Mouse (Mus musculus) stomach, embryonic 15.5 days (tissue): ENCODE measurements around the gene Tnrc6c. TPM values are rescaled to one million over a fixed set of nuclear protein-coding genes. Genes with fewer than 3 reads are reported as not detected.

ENCODE experiments used
- ATAC-seq: fragments of 200-750 bp; cut with Nextera tagmentation; 2 replicates; pipeline ENCODE4 v1.8.0; 2017; ENCODE audit warnings: low read depth, moderate number of reproducible peaks, moderate TSS enrichment; ENCODE audit not compliant: insufficient read depth, low FRiP score
- H3K27ac ChIP-seq: fragments of 300-500 bp; sonication (generic); 2 replicates; pipeline ENCODE4 v1.5.1; 2015; ENCODE audit warnings: mild to moderate bottlenecking, inconsistent platforms
- H3K27me3 ChIP-seq: fragments of 300-500 bp; sonication (generic); replicated peaks from 2 replicates; pipeline ENCODE4 v1.6.1; 2015; ENCODE audit warnings: inconsistent platforms
- H3K36me3 ChIP-seq: fragments of 300-500 bp; sonication (generic); 2 replicates; pipeline ENCODE4 v1.6.1; 2015; ENCODE audit warnings: inconsistent platforms
- H3K4me1 ChIP-seq: fragments of 300-500 bp; sonication (generic); 2 replicates; pipeline ENCODE4 v1.6.1; 2015; ENCODE audit warnings: inconsistent platforms
- H3K4me2 ChIP-seq: fragments of 300-500 bp; sonication (generic); 2 replicates; pipeline ENCODE4 v1.6.1; 2015; ENCODE audit warnings: mild to moderate bottlenecking, inconsistent platforms
- H3K4me3 ChIP-seq: fragments of 300-500 bp; sonication (generic); replicated peaks from 2 replicates; pipeline ENCODE4 v1.5.1; 2015; ENCODE audit warnings: inconsistent platforms
- H3K9ac ChIP-seq: fragments of 300-500 bp; sonication (generic); 2 replicates; pipeline ENCODE4 v1.6.1; 2015; ENCODE audit warnings: inconsistent platforms
- H3K9me3 ChIP-seq: fragments of 300-500 bp; sonication (generic); 2 replicates; pipeline ENCODE4 v1.6.1; 2016; ENCODE audit warnings: inconsistent platforms
- WGBS: fragments of 180-500 bp; shearing (Covaris S2); methylation state at CpG from one replicate; pipeline ENCODE4 v1.1.7; 2015; 5-methylcytosine and 5-hydroxymethylcytosine counted together
- polyA plus RNA-seq: library from polyadenylated mRNA; unstranded; fragments of >200 nt; fragmentation: Nextera tagmentation; extraction: Ambion mirVana; gene quantifications from 2 replicates; pipeline ENCODE4 v1.2.1, GENCODE M21; 2015

Gene Tnrc6c
- polyA plus RNA-seq, 1 experiment from 2014 or later, result 12.2 TPM

- no peaks in the 10 kb centered on the region for H3K9me3 ChIP-seq
- peaks cover 51% of the 10 kb centered on the region for H3K36me3 ChIP-seq
- H3K4me2 ChIP-seq, result no peak overlapping the region
- H3K4me1 ChIP-seq, result 0 out of 2 replicates have a peak, but pooled peaks cover 3% of the 10 kb centered on the region
- H3K27ac ChIP-seq, result no peak overlapping the region
- 84% methylated on average over 12 of the region's 12 CpGs for WGBS
- no peaks in the 10 kb centered on the region for H3K27me3 ChIP-seq
- no peak for ATAC-seq
- H3K9ac ChIP-seq, result no peak overlapping the region
- H3K4me3 ChIP-seq, result no peak overlapping the region
These were observed 108.2 kb downstream of the Tnrc6c start for GRCm38 (mm10) chr11:117762246-117762645.

DNA sequence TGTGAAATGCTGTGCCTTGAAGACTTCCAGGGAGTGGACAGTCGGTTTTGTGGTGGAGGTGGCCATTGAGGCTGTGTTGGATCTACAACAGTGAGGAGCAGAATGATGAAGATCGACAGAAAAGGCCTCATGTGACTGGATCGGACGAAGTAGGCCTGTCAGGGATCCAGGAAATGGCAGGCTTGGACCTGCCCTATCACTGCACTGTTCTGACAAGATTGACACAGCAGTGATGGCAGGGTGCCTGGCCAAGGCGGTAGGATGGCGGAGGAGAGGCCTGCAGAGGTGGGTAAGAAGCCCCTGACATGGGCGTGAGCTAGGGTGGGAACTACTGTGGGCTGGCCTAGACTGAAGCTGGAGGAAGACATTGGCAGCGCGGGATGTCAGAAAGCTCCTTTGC, 110.2 kb downstream of the Tnrc6c start:
- H3K9me3 ChIP-seq, result no peaks in the 10 kb centered on the region
- WGBS, result 87% methylated on average over 9 of the region's 9 CpGs
- no peak overlapping the region for H3K4me3 ChIP-seq
- H3K27ac ChIP-seq, result no peak overlapping the region
- peaks cover 31% of the 10 kb centered on the region for H3K36me3 ChIP-seq
- H3K9ac ChIP-seq, result no peak overlapping the region
- no peaks in the 10 kb centered on the region for H3K27me3 ChIP-seq
- ATAC-seq, result no peak
- H3K4me1 ChIP-seq, result peaks cover 4% of the 10 kb centered on the region; the same call in 1 of the 2 replicates
- H3K4me2 ChIP-seq, result no peak overlapping the region

DNA sequence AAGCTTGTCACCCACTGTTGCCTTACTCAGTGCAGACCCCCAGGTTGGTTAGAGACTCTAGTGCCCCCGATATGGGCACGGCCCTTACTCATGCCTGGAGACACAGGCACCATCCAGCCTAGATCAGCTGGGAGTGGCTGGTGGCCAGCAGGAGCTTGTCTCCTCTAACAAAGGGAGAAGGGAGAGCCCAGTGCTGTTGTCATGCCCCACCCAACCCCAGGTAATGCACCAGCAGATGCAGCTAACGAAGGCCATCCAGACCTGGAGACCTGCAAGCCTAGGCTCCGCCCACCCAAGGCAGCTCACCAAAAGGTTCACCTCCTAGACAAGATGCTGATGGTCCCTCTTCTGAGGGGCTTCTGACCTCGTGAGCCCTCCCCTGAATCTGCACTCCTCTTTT, 111.3 kb downstream of the Tnrc6c start:
- Histone ChIP-seq H3K9ac (no peak overlapping the region), H3K36me3 (peaks cover 21% of the 10 kb centered on the region), H3K27ac (no peak overlapping the region), H3K4me3 (no peak overlapping the region), H3K9me3 (no peaks in the 10 kb centered on the region), H3K4me2 (no peak overlapping the region), H3K4me1 (peaks cover 8% of the 10 kb centered on the region), H3K27me3 (no peaks in the 10 kb centered on the region)
- WGBS, result 86% methylated on average over 5 of the region's 5 CpGs
- no peak for ATAC-seq

DNA sequence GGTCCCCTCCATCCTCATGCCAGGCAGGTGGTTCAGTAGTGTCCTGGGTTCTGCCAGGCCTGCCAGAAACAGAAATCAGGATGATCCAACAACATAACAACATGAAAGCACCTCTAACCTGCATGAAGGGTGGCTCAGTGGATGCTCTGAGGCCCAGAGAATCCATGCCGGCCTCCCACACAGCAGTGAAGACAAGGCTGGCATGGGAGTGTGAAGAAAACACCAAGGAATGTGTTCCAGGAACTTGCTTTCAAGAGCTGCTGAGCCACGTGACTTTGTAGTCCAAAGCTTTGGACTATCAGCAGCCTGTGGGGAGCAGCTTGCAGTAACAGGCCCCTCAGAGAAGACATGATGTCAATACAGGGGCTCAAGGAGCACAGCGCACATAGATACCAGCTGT, 112.2 kb downstream of the Tnrc6c start:
- no peak overlapping the region for H3K9ac ChIP-seq
- peaks cover 12% of the 10 kb centered on the region for H3K36me3 ChIP-seq
- H3K27ac ChIP-seq, result no peak overlapping the region
- ATAC-seq, result no peak
- 91% methylated on average over 3 of the region's 3 CpGs for WGBS
- H3K4me3 ChIP-seq, result no peak overlapping the region
- no peak overlapping the region for H3K4me2 ChIP-seq
- no peaks in the 10 kb centered on the region for H3K9me3 ChIP-seq
- no peaks in the 10 kb centered on the region for H3K27me3 ChIP-seq
- H3K4me1 ChIP-seq, result peaks cover 8% of the 10 kb centered on the region

- no peak overlapping the region for H3K4me3 ChIP-seq
- H3K4me1 ChIP-seq, result peaks cover 8% of the 10 kb centered on the region
- no peak overlapping the region for H3K4me2 ChIP-seq
- peaks cover 10% of the 10 kb centered on the region for H3K36me3 ChIP-seq
- H3K9ac ChIP-seq, result no peak overlapping the region
- no peaks in the 10 kb centered on the region for H3K9me3 ChIP-seq
- no peak overlapping the region for H3K27ac ChIP-seq
- no peaks in the 10 kb centered on the region for H3K27me3 ChIP-seq
- ATAC-seq, result no peak
- 72% methylated on average over 20 of the region's 20 CpGs for WGBS
These were observed 114.9 kb downstream of the Tnrc6c start for GRCm38 (mm10) chr11:117768725-117769682.

DNA sequence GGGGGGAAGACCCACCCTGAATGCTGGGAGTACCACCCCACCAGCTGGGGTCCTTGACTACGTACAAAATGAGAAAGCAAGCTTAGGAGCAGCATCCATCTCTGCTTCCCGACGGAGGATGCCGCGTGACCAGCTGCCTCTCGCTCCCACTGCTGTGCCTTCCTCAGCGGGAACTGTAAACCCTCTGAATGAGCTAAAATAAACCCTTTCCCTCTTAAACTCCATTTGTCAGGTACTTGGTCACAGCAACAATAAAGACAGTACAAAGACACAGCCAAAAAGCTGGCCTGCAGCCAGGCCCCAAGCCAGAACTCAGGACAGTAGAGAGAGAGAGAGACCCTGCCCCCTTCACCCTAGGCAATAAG, 115.6 kb downstream of the Tnrc6c start:
- 76% methylated on average over 7 of the region's 7 CpGs for WGBS
- H3K27ac ChIP-seq, result no peak overlapping the region
- peaks cover 7% of the 10 kb centered on the region for H3K36me3 ChIP-seq

GRCm38 (mm10) chr11:117770407-117770806, 116.3 kb downstream of the Tnrc6c start:
- Histone ChIP-seq H3K4me2 (no peak overlapping the region), H3K9me3 (no peaks in the 10 kb centered on the region), H3K27me3 (no peaks in the 10 kb centered on the region), H3K4me1 (peaks cover 8% of the 10 kb centered on the region), H3K4me3 (no peak overlapping the region), H3K9ac (no peak overlapping the region), H3K27ac (no peak overlapping the region), H3K36me3 (0 out of 2 replicates have a peak, but pooled peaks cover 4% of the 10 kb centered on the region)
- no peak; the same call in 1 of the 2 replicates for ATAC-seq
- 77% methylated on average over 10 of the region's 10 CpGs for WGBS

More for the DNA sequence above, 115.6 kb downstream of the Tnrc6c start:
- Histone ChIP-seq H3K9me3 (no peaks in the 10 kb centered on the region), H3K9ac (no peak overlapping the region), H3K27me3 (no peaks in the 10 kb centered on the region), H3K4me2 (no peak overlapping the region), H3K4me3 (no peak overlapping the region), H3K4me1 (peaks cover 8% of the 10 kb centered on the region)
- no peak for ATAC-seq

GRCm38 (mm10) chr11:117772352-117772751, 118.3 kb downstream of the Tnrc6c start:
- 0 out of 2 replicates have a peak, but pooled peaks cover 4% of the 10 kb centered on the region for H3K36me3 ChIP-seq
- H3K4me1 ChIP-seq, result peaks cover 5% of the 10 kb centered on the region
- 90% methylated on average over 7 of the region's 7 CpGs for WGBS

DNA sequence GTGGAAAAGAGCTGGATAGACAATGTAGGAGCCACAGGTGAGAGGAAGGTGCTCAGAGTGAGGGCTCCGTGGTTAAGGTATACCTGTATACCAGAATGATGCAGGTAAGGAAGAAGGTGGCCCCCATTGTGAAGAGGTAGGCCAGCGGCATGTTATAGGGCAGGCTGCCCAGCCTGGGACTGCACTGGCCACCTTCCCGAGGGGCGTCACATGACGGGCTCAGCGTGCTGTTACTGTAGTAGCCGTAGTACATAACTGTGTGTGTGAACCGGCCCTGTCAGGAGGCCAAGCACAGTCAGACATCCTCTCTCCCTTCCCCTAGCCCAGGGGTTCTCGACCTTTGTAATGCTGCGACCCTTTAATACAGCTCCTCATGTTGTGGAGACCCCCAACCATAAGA, 120.8 kb downstream of the Tnrc6c start:
- Histone ChIP-seq H3K27ac (no peak overlapping the region), H3K4me1 (peaks cover 14% of the 10 kb centered on the region), H3K4me3 (no peak overlapping the region), H3K9ac (no peak overlapping the region), H3K9me3 (no peaks in the 10 kb centered on the region), H3K36me3 (0 out of 2 replicates have a peak, but pooled peaks cover 4% of the 10 kb centered on the region), H3K27me3 (no peaks in the 10 kb centered on the region), H3K4me2 (no peak overlapping the region)
- WGBS, result 92% methylated on average over 10 of the region's 10 CpGs
- no peak for ATAC-seq

More at GRCm38 (mm10) chr11:117772352-117772751, 118.3 kb downstream of the Tnrc6c start:
- no peak for ATAC-seq
- no peaks in the 10 kb centered on the region for H3K27me3 ChIP-seq
- no peak overlapping the region for H3K27ac ChIP-seq
- H3K4me3 ChIP-seq, result no peak overlapping the region
- H3K9me3 ChIP-seq, result no peaks in the 10 kb centered on the region
- no peak overlapping the region for H3K9ac ChIP-seq
- H3K4me2 ChIP-seq, result no peak overlapping the region

DNA sequence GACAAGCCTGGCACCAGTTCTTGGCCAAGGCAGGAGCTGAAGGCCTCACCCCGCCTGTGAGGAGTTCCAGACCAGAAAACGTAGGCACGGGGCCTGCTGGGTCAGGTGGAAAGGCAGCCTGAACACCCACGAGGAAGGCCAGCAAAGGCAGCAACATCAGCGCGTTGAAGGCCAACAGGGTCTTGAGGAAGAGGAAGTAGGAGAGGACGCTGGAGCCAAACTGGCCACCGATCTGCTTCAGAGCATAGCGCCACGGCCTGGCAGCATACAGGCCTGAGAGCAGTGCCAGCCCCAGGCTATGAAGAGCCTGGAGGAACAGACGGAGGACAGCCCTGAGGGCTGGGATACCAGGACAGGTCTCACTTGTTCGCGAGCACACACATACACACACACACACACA, 121.5 kb downstream of the Tnrc6c start:
- ATAC-seq, result no peak
- H3K36me3 ChIP-seq, result 0 out of 2 replicates have a peak, but pooled peaks cover 4% of the 10 kb centered on the region
- peaks cover 21% of the 10 kb centered on the region for H3K4me1 ChIP-seq
- no peak overlapping the region for H3K27ac ChIP-seq
- no peak overlapping the region for H3K9ac ChIP-seq
- H3K4me2 ChIP-seq, result no peak overlapping the region
- no peak overlapping the region for H3K4me3 ChIP-seq
- 91% methylated on average over 11 of the region's 13 CpGs for WGBS
- no peaks in the 10 kb centered on the region for H3K27me3 ChIP-seq
- no peaks in the 10 kb centered on the region for H3K9me3 ChIP-seq

DNA sequence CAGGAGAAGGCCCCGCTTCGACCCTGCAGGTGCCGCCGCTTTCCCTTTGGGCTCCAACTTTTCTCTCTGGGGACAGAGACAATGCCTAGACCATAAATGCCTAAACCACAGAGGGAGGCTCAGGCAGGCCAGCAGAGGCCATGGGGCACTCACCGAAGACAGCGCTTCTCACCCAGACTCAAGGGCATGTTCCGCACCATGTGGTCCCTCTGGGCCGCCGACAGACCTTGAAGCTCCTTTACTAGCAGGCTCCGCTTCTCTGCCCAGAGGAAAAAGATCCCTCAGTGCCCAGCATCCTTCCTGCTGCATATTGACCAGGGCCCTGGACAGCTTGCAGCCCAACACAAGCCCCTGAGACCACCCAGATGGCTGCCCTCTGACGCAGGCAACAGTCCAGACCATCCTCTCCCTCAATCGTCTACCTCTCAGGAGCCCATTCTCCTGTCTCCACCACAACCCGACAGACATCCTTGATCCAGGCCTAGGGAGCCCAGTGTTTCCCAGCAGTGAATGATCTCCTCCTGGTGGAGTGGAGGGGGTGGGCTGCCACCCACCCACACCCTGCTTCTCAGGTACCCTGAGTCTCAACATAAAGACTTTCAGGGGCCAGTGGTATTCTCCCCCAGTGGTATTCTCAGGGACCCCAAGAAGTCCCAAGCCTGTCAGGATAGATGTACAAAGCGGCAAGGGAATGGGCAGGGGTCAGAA, 122.2 kb downstream of the Tnrc6c start:
- no peak for ATAC-seq
- WGBS, result 91% methylated on average over 14 of the region's 14 CpGs

DNA sequence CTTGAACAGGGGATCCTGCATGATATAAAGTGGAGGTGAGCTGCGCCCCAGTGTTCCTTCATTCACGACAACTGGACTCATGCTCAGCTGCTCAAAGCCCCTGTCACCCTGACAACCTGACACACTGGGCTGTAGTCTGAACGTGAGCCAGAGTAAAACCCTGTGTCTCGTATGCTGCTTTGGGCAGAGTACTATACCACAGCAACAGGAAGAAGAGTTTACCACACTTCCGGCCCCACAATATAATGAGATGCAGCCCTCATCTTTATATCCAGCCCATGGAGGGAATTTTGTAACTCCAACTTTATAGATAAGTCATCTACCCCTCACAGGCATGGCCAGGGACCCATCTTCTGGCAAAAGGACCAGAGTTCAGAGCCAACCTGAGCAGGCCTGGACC, 123.0 kb downstream of the Tnrc6c start:
- H3K36me3 ChIP-seq, result 0 out of 2 replicates have a peak, but pooled peaks cover 4% of the 10 kb centered on the region
- H3K4me3 ChIP-seq, result no peak overlapping the region
- H3K4me1 ChIP-seq, result peaks cover 36% of the 10 kb centered on the region
- no peak overlapping the region for H3K9ac ChIP-seq
- ATAC-seq, result no peak
- 87% methylated on average over 5 of the region's 5 CpGs for WGBS
- H3K27ac ChIP-seq, result no peak overlapping the region
- H3K9me3 ChIP-seq, result no peaks in the 10 kb centered on the region
- H3K4me2 ChIP-seq, result no peak overlapping the region
- no peaks in the 10 kb centered on the region for H3K27me3 ChIP-seq

More for the DNA sequence above, 122.2 kb downstream of the Tnrc6c start:
- Histone ChIP-seq H3K36me3 (0 out of 2 replicates have a peak, but pooled peaks cover 4% of the 10 kb centered on the region), H3K4me1 (peaks cover 28% of the 10 kb centered on the region), H3K9ac (no peak overlapping the region), H3K27me3 (no peaks in the 10 kb centered on the region), H3K27ac (no peak overlapping the region), H3K4me2 (no peak overlapping the region), H3K9me3 (no peaks in the 10 kb centered on the region), H3K4me3 (no peak overlapping the region)
